Mouse (Mus musculus) thymus, adult 2 months (tissue): ENCODE measurements at regions not wholly inside any gene's neighbourhood (a gene's known extent, or its start where the extent isn't known, plus 50 kb on each side); places are given as distances from the start of the nearest gene placed in this dataset.

Source experiments
- DNase-seq: peaks from one replicate; pipeline ENCODE4 v3.0.0; 2021
- H3K27ac ChIP-seq: fragments of 200-500 bp; 2 replicates; pipeline ENCODE4 v1.5.1; 2012; ENCODE audit warnings: low read length, control low read depth; ENCODE audit not compliant: control insufficient read depth, insufficient read depth
- H3K27me3 ChIP-seq: fragments of 200-500 bp; 2 replicates; pipeline ENCODE4 v1.6.1; 2012; ENCODE audit warnings: mild to moderate bottlenecking, low read length, moderate library complexity, mixed read lengths; ENCODE audit not compliant: control insufficient read depth, insufficient read depth
- H3K36me3 ChIP-seq: fragments of 200-500 bp; 2 replicates; pipeline ENCODE4 v1.6.1; 2012; ENCODE audit warnings: mild to moderate bottlenecking, low read length, moderate library complexity; ENCODE audit not compliant: control insufficient read depth, insufficient read depth
- H3K4me1 ChIP-seq: fragments of 200-500 bp; replicated peaks from 2 replicates; pipeline ENCODE4 v1.6.1; 2012; ENCODE audit warnings: low read length; ENCODE audit not compliant: control insufficient read depth, insufficient read depth
- H3K4me3 ChIP-seq: fragments of 200-500 bp; 2 replicates; pipeline ENCODE4 v1.5.1; 2012; ENCODE audit warnings: mild to moderate bottlenecking, low read length, control low read depth, moderate library complexity; ENCODE audit not compliant: control insufficient read depth, insufficient read depth
- CTCF ChIP-seq: fragments of 200-500 bp; IDR thresholded peaks from 2 replicates; pipeline ENCODE4 v1.5.1; 2012; ENCODE audit warnings: mild to moderate bottlenecking, control low read depth, low read length, moderate library complexity, borderline replicate concordance; ENCODE audit not compliant: control insufficient read depth, poor library complexity, insufficient read depth; ENCODE audit errors: extremely low read depth
- POLR2A ChIP-seq: fragments of 200-500 bp; IDR thresholded peaks from 2 replicates; pipeline ENCODE4 v1.6.1; 2012; ENCODE audit warnings: mild to moderate bottlenecking, low read length, control low read depth, moderate library complexity; ENCODE audit not compliant: control insufficient read depth, poor library complexity, insufficient read depth; ENCODE audit errors: extremely low read depth
- WGBS: fragments of 180-500 bp; shearing (Covaris S2); methylation state at CpG from one replicate; pipeline ENCODE4 v1.1.7; 2018; 5-methylcytosine and 5-hydroxymethylcytosine counted together

GRCm38 (mm10) chr11:24679581-24679980 is 601.7 kb downstream of the Bcl11a start:
- Histone ChIP-seq H3K36me3 (no peaks in the 10 kb centered on the region), H3K27ac (no peak overlapping the region), H3K4me1 (no peaks in the 10 kb centered on the region), H3K4me3 (no peak overlapping the region), H3K27me3 (no peaks in the 10 kb centered on the region)
- 96% methylated on average over 5 of the region's 5 CpGs for WGBS
- no peak for TF ChIP-seq CTCF
- TF ChIP-seq POLR2A: no peak
- DNase-seq: no peak

- H3K36me3 ChIP-seq: no peaks in the 10 kb centered on the region
- no peaks in the 10 kb centered on the region for H3K4me1 ChIP-seq
- TF ChIP-seq POLR2A (no peak), CTCF (no peak)
- H3K4me3 ChIP-seq: no peak overlapping the region
- no peaks in the 10 kb centered on the region for H3K27me3 ChIP-seq
- WGBS: 92% methylated on average over 4 of the region's 4 CpGs
- no peak overlapping the region for H3K27ac ChIP-seq
- no peak for DNase-seq
These were observed 604.6 kb downstream of the Bcl11a start for GRCm38 (mm10) chr11:24682423-24682822.

GRCm38 (mm10) chr11:24685545-24686467 is 608.0 kb downstream of the Bcl11a start:
- Histone ChIP-seq H3K4me3 (no peak overlapping the region), H3K4me1 (no peaks in the 10 kb centered on the region), H3K27ac (no peak overlapping the region), H3K36me3 (no peaks in the 10 kb centered on the region), H3K27me3 (no peaks in the 10 kb centered on the region)
- 91% methylated on average over 16 of the region's 16 CpGs for WGBS
- no peak for DNase-seq
- no peak for TF ChIP-seq POLR2A
- TF ChIP-seq CTCF: no peak

GRCm38 (mm10) chr11:24688160-24688782 is 610.4 kb downstream of the Bcl11a start:
- no peak for DNase-seq
- H3K4me3 ChIP-seq: no peak overlapping the region
- H3K27ac ChIP-seq: no peak overlapping the region
- TF ChIP-seq POLR2A (no peak), CTCF (no peak)
- no peaks in the 10 kb centered on the region for H3K36me3 ChIP-seq
- no peaks in the 10 kb centered on the region for H3K4me1 ChIP-seq
- no peaks in the 10 kb centered on the region for H3K27me3 ChIP-seq
- WGBS: 100% methylated on average over 2 of the region's 2 CpGs

GRCm38 (mm10) chr11:24689807-24690333 is 612.0 kb downstream of the Bcl11a start:
- no peak overlapping the region for H3K4me3 ChIP-seq
- WGBS: 63% methylated on average over 7 of the region's 7 CpGs
- DNase-seq: peak; percentile 25
- TF ChIP-seq CTCF: no peak
- TF ChIP-seq POLR2A: no peak
- H3K36me3 ChIP-seq: no peaks in the 10 kb centered on the region
- no peak overlapping the region for H3K27ac ChIP-seq
- no peaks in the 10 kb centered on the region for H3K4me1 ChIP-seq
- no peaks in the 10 kb centered on the region for H3K27me3 ChIP-seq

GRCm38 (mm10) chr11:24693926-24694325 is 616.1 kb downstream of the Bcl11a start:
- Histone ChIP-seq H3K4me1 (no peaks in the 10 kb centered on the region), H3K4me3 (no peak overlapping the region), H3K36me3 (no peaks in the 10 kb centered on the region), H3K27me3 (no peaks in the 10 kb centered on the region), H3K27ac (no peak overlapping the region)
- WGBS: 93% methylated on average over 6 of the region's 6 CpGs
- no peak for TF ChIP-seq POLR2A
- no peak for TF ChIP-seq CTCF
- DNase-seq: no peak
